Mouse (Mus musculus): ENCODE measurements at regions not wholly inside any gene's neighbourhood (a gene's known extent, or its start where the extent isn't known, plus 50 kb on each side); places are given as distances from the start of the nearest gene placed in this dataset.

- H3K9ac ChIP-seq (ENCODE audit: insufficient read depth, low read depth), result no peak overlapping the region
- DNase-seq (ENCODE audit: extremely low read depth), result no peak
- no peak overlapping the region for H3K4me3 ChIP-seq (replicated peaks in 1 of 3; ENCODE audit: low read depth in 2 of 3, low read length in 2 of 3, poor library complexity in 1 of 3)
- peaks cover 0 to 2% of the 10 kb centered on the region in 2 experiments for H3K36me3 ChIP-seq (replicated peaks in 1 of 2; ENCODE audit: control insufficient read depth in 1 of 2, insufficient read depth in 1 of 2, low read length in 1 of 2)
- in situ Hi-C loops (cut with MboI; ENCODE audit: low pct_ligation_motif_present, low pct_unique_long_range_greater_than_20kb, low sequenced_read_pairs) (no loop called here), dilution Hi-C loops (cut with MboI; ENCODE audit: extremely low pct_ligation_motif_present, extremely low pct_unique_long_range_greater_than_20kb, low sequenced_read_pairs) (no loop called here)
- H3K79me2 ChIP-seq (replicated peaks; ENCODE audit: control insufficient read depth, extremely low read depth, insufficient read depth, poor library complexity, severe bottlenecking), result no peaks in the 10 kb centered on the region
- TF ChIP-seq ZKSCAN1 (IDR thresholded peaks at IDR 0.05; ENCODE audit: borderline replicate concordance, low read depth, low read length) (no peak), MYC (IDR thresholded peaks at IDR 0.05; ENCODE audit: low read depth, low read length) (no peak), GABPA (IDR thresholded peaks at IDR 0.05; ENCODE audit: insufficient replicate concordance, low read depth, low read length) (no peak), BHLHE40 (IDR thresholded peaks at IDR 0.05; ENCODE audit: low read depth, low read length) (no peak), USF2 (conservative IDR thresholded peaks at IDR 0.05; ENCODE audit: low read depth, low read length) (no peak), JUND (conservative IDR thresholded peaks at IDR 0.05; ENCODE audit: low read depth, low read length) (no peak)
- no peak overlapping the region for H3K4me2 ChIP-seq (ENCODE audit: insufficient read depth, low read depth, poor library complexity, severe bottlenecking)
- H3K27ac ChIP-seq (ENCODE audit: insufficient read depth, low read depth), result no peak overlapping the region
- no peaks in the 10 kb centered on the region for H3K9me3 ChIP-seq (replicated peaks; ENCODE audit: low read length)
- H3K27me3 ChIP-seq (replicated peaks), result no peaks in the 10 kb centered on the region
- peaks cover 0 to 13% of the 10 kb centered on the region in 2 experiments; a peak in 2 of 4 replicates for H3K4me1 ChIP-seq (ENCODE audit: control insufficient read depth in 1 of 2, insufficient read depth in 2 of 2)
Measured at GRCm38 (mm10) chr3:41482881-41483494, 72.5 kb upstream of the Jade1 start.

GRCm38 (mm10) chr3:41480186-41480585 is 75.3 kb upstream of the Jade1 start:
- DNase-seq (ENCODE audit: extremely low read depth), result no peak
- Histone ChIP-seq H3K4me2 (ENCODE audit: insufficient read depth, low read depth, poor library complexity, severe bottlenecking) (no peak overlapping the region), H3K79me2 (replicated peaks; ENCODE audit: control insufficient read depth, extremely low read depth, insufficient read depth, poor library complexity, severe bottlenecking) (no peaks in the 10 kb centered on the region), H3K4me1 (ENCODE audit: control insufficient read depth in 1 of 2, insufficient read depth in 2 of 2) (peaks cover 2 to 4% of the 10 kb centered on the region in 2 experiments; a peak in 2 of 4 replicates), H3K27me3 (replicated peaks) (no peaks in the 10 kb centered on the region), H3K36me3 (replicated peaks in 1 of 2; ENCODE audit: control insufficient read depth in 1 of 2, insufficient read depth in 1 of 2, low read length in 1 of 2) (peaks cover 0 to 2% of the 10 kb centered on the region in 2 experiments), H3K4me3 (replicated peaks in 1 of 3; ENCODE audit: low read depth in 2 of 3, low read length in 2 of 3, poor library complexity in 1 of 3) (no peak overlapping the region), H3K9me3 (replicated peaks; ENCODE audit: low read length) (no peaks in the 10 kb centered on the region), H3K9ac (ENCODE audit: insufficient read depth, low read depth) (no peak overlapping the region), H3K27ac (ENCODE audit: insufficient read depth, low read depth) (no peak overlapping the region)
- TF ChIP-seq CHD2 (IDR thresholded peaks at IDR 0.05; ENCODE audit: low read length), result no peak
- dilution Hi-C loops (cut with MboI; ENCODE audit: extremely low pct_ligation_motif_present, extremely low pct_unique_long_range_greater_than_20kb, low sequenced_read_pairs) (no loop called here), in situ Hi-C loops (cut with MboI; ENCODE audit: low pct_ligation_motif_present, low pct_unique_long_range_greater_than_20kb, low sequenced_read_pairs) (no loop called here)

- no peak overlapping the region for H3K4me2 ChIP-seq (ENCODE audit: insufficient read depth, low read depth, poor library complexity, severe bottlenecking)
- TF ChIP-seq MXI1 (IDR thresholded peaks at IDR 0.05; ENCODE audit: low read depth, low read length), result no peak
- no peak for TF ChIP-seq CHD1 (IDR thresholded peaks at IDR 0.05; ENCODE audit: low read depth, low read length)
- no peak for TF ChIP-seq IRF4 (IDR thresholded peaks at IDR 0.05; ENCODE audit: low read depth, low read length)
- TF ChIP-seq EP300 (IDR thresholded peaks at IDR 0.05; ENCODE audit: low read length), result no peak
- no peak for TF ChIP-seq HCFC1 (IDR thresholded peaks at IDR 0.05; ENCODE audit: low read depth, low read length)
- no peak for TF ChIP-seq SIN3A (IDR thresholded peaks at IDR 0.05; ENCODE audit: low read length)
- TF ChIP-seq POLR2A (IDR thresholded peaks at IDR 0.05; ENCODE audit: low read depth, low read length), result no peak
- no peak for TF ChIP-seq MAFK (IDR thresholded peaks at IDR 0.05; ENCODE audit: insufficient replicate concordance, low read length)
- TF ChIP-seq ZNF384 (IDR thresholded peaks at IDR 0.05; ENCODE audit: low read depth, low read length), result no peak
- H3K9me3 ChIP-seq (replicated peaks; ENCODE audit: low read length), result no peaks in the 10 kb centered on the region
- no peak for DNase-seq (ENCODE audit: extremely low read depth)
- no peaks in the 10 kb centered on the region for H3K27me3 ChIP-seq (replicated peaks)
- no peak overlapping the region for H3K27ac ChIP-seq (ENCODE audit: insufficient read depth, low read depth)
- in situ Hi-C loops (cut with MboI; ENCODE audit: low pct_ligation_motif_present, low pct_unique_long_range_greater_than_20kb, low sequenced_read_pairs), result no loop called here
- no peak overlapping the region for H3K9ac ChIP-seq (ENCODE audit: insufficient read depth, low read depth)
- H3K36me3 ChIP-seq (replicated peaks in 1 of 2; ENCODE audit: control insufficient read depth in 1 of 2, insufficient read depth in 1 of 2, low read length in 1 of 2), result no peaks in the 10 kb centered on the region
- no peak overlapping the region for H3K4me3 ChIP-seq (replicated peaks in 1 of 3; ENCODE audit: low read depth in 2 of 3, low read length in 2 of 3, poor library complexity in 1 of 3)
- dilution Hi-C loops (cut with MboI; ENCODE audit: extremely low pct_ligation_motif_present, extremely low pct_unique_long_range_greater_than_20kb, low sequenced_read_pairs), result no loop called here
- no peaks in the 10 kb centered on the region for H3K79me2 ChIP-seq (replicated peaks; ENCODE audit: control insufficient read depth, extremely low read depth, insufficient read depth, poor library complexity, severe bottlenecking)
- H3K4me1 ChIP-seq (ENCODE audit: control insufficient read depth in 1 of 2, insufficient read depth in 2 of 2), result peaks cover 2 to 4% of the 10 kb centered on the region in 2 experiments; a peak in 2 of 4 replicates
Measured at GRCm38 (mm10) chr3:41478971-41479370, 76.6 kb upstream of the Jade1 start.

Measured in CH12.LX (cell line).